ENCODE assay signal across 17 mouse cellular contexts in the genomic region with DNA sequence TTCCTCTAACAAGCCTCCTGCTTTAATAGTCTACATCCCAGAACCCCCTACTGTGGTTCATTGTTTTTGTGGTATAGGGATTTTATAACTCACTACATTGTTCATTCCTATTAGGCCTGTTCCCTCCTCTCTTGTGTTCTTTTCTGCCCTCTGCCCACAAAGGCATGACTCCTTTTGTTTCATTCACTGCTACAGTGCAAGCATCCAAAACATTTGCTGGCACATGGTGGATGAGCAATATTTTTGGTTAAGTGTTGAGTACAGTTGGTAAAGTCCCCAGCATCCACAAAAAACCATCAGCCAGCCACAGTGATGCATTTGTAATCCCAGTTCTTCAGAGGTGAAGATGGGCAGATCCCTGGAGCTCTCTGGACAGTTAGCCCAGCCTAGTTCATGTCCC.
"Had no signal": no experiment of that assay in that cellular context is flagged by ENCODE, and none has a peak within 500 bp of the region (broad histone marks: within the 10 kb centered on the region; RNA-seq: fewer than 3 reads in every experiment).

No protein-coding gene starts in this region.

- H3K4me2 ChIP-seq: lung, embryonic 14.5 days; midbrain, embryonic 13.5 days; midbrain, embryonic 15.5 days; neural tube, embryonic 12.5 days; stomach, embryonic 15.5 days had no signal

- H3K9ac ChIP-seq: liver, embryonic 14.5 days; lung, embryonic 14.5 days; midbrain, embryonic 13.5 days; midbrain, embryonic 15.5 days; neural tube, embryonic 12.5 days; stomach, embryonic 15.5 days had no signal

- H3K36me3 ChIP-seq: midbrain, embryonic 10.5 days; midbrain, embryonic 13.5 days; midbrain, embryonic 15.5 days; neural tube, embryonic 12.5 days; stomach, embryonic 15.5 days had no signal

- ATAC-seq: midbrain, embryonic 13.5 days; midbrain, embryonic 15.5 days had no signal

- H3K27ac ChIP-seq: liver, embryonic 14.5 days; midbrain, embryonic 10.5 days; midbrain, embryonic 13.5 days; midbrain, embryonic 15.5 days; neural tube, embryonic 12.5 days; stomach, embryonic 15.5 days; stomach, postnatal 0 days had no signal

- H3K9me3 ChIP-seq: midbrain, embryonic 10.5 days; midbrain, embryonic 13.5 days; midbrain, embryonic 15.5 days; neural tube, embryonic 12.5 days; stomach, embryonic 15.5 days had no signal

- DNase-seq: lung, adult 18-20 months; lung, embryonic 14.5 days; lung, postnatal 10 days; lung, postnatal 4 days; right cerebral cortex, postnatal 25 days; right cerebral cortex, postnatal 4 days; spleen, adult 18-20 months; thymus, adult 2 months; thymus, postnatal 25 days; thymus, postnatal 4 days had no signal

- H3K4me3 ChIP-seq: midbrain, embryonic 10.5 days; midbrain, embryonic 13.5 days; midbrain, embryonic 15.5 days; neural tube, embryonic 12.5 days; stomach, embryonic 15.5 days had no signal

- H3K27me3 ChIP-seq: midbrain, embryonic 13.5 days; midbrain, embryonic 15.5 days; neural tube, embryonic 12.5 days; stomach, embryonic 15.5 days had no signal

- H3K4me1 ChIP-seq: midbrain, embryonic 15.5 days; neural tube, embryonic 12.5 days; stomach, embryonic 15.5 days had no signal
